Mouse (Mus musculus): ENCODE measurements at regions not wholly inside any gene's neighbourhood (a gene's known extent, or its start where the extent isn't known, plus 50 kb on each side); places are given as distances from the start of the nearest gene placed in this dataset.

DNA sequence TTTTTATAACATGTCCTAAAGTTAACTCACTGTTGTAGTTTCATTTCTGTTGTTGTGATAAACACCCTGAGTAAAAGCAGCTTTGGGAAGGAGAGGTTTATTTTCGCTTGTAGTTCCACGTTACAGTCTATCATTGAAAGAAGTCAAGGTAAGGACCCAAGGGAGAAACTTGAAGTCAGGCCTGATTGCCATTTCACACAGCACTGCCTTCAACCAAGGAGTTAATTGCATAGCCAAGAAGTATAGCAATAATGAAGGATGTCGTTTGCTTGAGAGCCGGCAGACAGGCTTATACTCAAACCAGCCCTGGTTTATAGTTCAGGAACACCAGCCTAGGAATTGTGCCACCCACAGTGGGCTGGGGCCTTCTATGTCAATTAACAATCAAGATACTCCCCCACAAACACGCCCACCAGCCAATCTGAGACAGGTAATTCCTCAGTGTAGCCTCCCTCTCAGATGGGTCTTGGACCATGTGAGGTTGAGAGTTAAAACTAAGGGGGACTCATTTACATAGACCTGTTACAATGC lies 59.9 kb upstream of the Mdm1 start:
- TF ChIP-seq CTCF (IDR thresholded peaks at IDR 0.05; ENCODE audit: control insufficient read depth, insufficient read depth, insufficient read length) (no peak), USF1 (IDR thresholded peaks at IDR 0.05; ENCODE audit: low read depth) (no peak), FOSL1 (IDR thresholded peaks at IDR 0.05; ENCODE audit: insufficient read depth, low read length, poor library complexity, severe bottlenecking) (no peak), MAX (IDR thresholded peaks at IDR 0.05) (no peak), MYOG (IDR thresholded peaks at IDR 0.05; ENCODE audit: control insufficient read depth, extremely low read depth, insufficient read length) (no peak)

Measured in C2C12 (cell line).